Mouse (Mus musculus) layer of hippocampus, postnatal 25 days (tissue): ENCODE measurements around the gene Agr2. TPM values are rescaled to one million over a fixed set of nuclear protein-coding genes. Genes with fewer than 3 reads are reported as not detected.

Experiments
- DNase-seq, 2 experiments: peaks; one replicate each; pipeline ENCODE4 v3.0.0; 2022; ENCODE audit warnings: mixed read lengths in 2 of 2, low spot score in 1 of 2; ENCODE audit errors: extremely low spot score in 1 of 2
- total RNA-seq, 2 experiments: library from RNA; stranded (reverse); gene quantifications; 2 replicates each; pipeline ENCODE4 v1.2.3; 2021

Agr2 gene
- total RNA-seq, 2 experiments from 2014 or later: not detected

- DNase-seq: no peak
Measured at GRCm38 (mm10) chr12:36020710-36021109, 28.0 kb downstream of the Agr2 start.

- DNase-seq: no peak
Measured at GRCm38 (mm10) chr12:36026126-36026525, 33.4 kb downstream of the Agr2 start.

- DNase-seq: no peak
Measured at GRCm38 (mm10) chr12:36027171-36027570, 34.5 kb downstream of the Agr2 start.

GRCm38 (mm10) chr12:36028968-36029645, 36.4 kb downstream of the Agr2 start:
- no peak for DNase-seq

GRCm38 (mm10) chr12:36029687-36030086, 37.0 kb downstream of the Agr2 start:
- no peak for DNase-seq

- DNase-seq: no peak
Measured at GRCm38 (mm10) chr12:36030660-36031363, 38.1 kb downstream of the Agr2 start.

- DNase-seq: no peak
Measured at GRCm38 (mm10) chr12:36032419-36032818, 39.7 kb downstream of the Agr2 start.

GRCm38 (mm10) chr12:36035501-36035900, 42.8 kb downstream of the Agr2 start:
- no peak for DNase-seq

- DNase-seq: no peak
Measured at GRCm38 (mm10) chr12:36036121-36036520, 43.4 kb downstream of the Agr2 start.

GRCm38 (mm10) chr12:36036776-36037175, 44.1 kb downstream of the Agr2 start:
- no peak for DNase-seq

GRCm38 (mm10) chr12:36039541-36040084, 46.9 kb downstream of the Agr2 start:
- DNase-seq: no peak

GRCm38 (mm10) chr12:36040571-36041280, 48.0 kb downstream of the Agr2 start:
- DNase-seq: no peak

- no peak for DNase-seq
Measured at GRCm38 (mm10) chr12:36041281-36041589, 48.5 kb downstream of the Agr2 start.

GRCm38 (mm10) chr12:36041703-36042347, 49.1 kb downstream of the Agr2 start:
- DNase-seq: peak; percentile 50 to 63

GRCm38 (mm10) chr12:36042348-36042778, 49.7 kb downstream of the Agr2 start, which contains the start of gene Tspan13:
Tspan13 (minus strand) TSS chr12:36042500.
- peak; percentile 76 to 82 for DNase-seq

- no peak for DNase-seq
Measured at GRCm38 (mm10) chr12:36044691-36045090, 52.0 kb downstream of the Agr2 start.

GRCm38 (mm10) chr12:36046196-36046595, 53.5 kb downstream of the Agr2 start:
- no peak for DNase-seq

GRCm38 (mm10) chr12:36047593-36047992, 54.9 kb downstream of the Agr2 start:
- no peak for DNase-seq

- no peak for DNase-seq
Measured at GRCm38 (mm10) chr12:36050276-36050675, 57.6 kb downstream of the Agr2 start.
